Mouse (Mus musculus): ENCODE results near the gene Hist1h2bh. TPM values are rescaled to one million over a fixed set of nuclear protein-coding genes. Genes with fewer than 3 reads are reported as not detected.
A peak's percentile ranks its signal among the peaks of the same experiment; 100 is the strongest.

The Hist1h2bh gene
- polyA plus RNA-seq, 1 experiment from 2014 or later: 0.31 TPM

DNA sequence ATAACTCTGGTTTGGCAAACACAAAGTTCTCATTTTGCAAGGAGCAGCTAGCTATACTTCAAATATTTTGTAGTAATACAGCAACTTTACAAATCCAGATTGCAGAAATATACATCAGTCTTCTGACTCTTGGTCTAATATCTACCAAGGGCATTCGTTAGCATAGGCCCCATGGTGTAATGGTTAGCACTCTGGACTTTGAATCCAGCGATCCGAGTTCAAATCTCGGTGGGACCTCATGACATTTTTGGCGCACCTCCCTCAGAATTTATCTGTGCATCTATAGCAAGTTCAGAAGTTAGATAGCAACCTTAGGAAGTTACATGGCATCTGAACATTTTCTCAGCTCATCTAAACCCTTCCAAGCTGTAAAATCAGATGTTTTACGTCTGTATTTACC, 24.3 kb downstream of the Hist1h2bh start:
- no peak for ATAC-seq
- H3K9me3 ChIP-seq: no peaks in the 10 kb centered on the region
- no peak overlapping the region for H3K27ac ChIP-seq
- H3K27me3 ChIP-seq: no peaks in the 10 kb centered on the region
- H3K36me3 ChIP-seq: no peaks in the 10 kb centered on the region
- no peak overlapping the region for H3K9ac ChIP-seq (replicated peaks)
- peak overlapping the region; percentile 38 for H3K4me3 ChIP-seq (replicated peaks)
- WGBS: 0% methylated on average over 6 of the region's 6 CpGs
- peak overlapping the region; percentile 55 for H3K4me2 ChIP-seq (replicated peaks)
- peaks cover 9% of the 10 kb centered on the region for H3K4me1 ChIP-seq (replicated peaks)

DNA sequence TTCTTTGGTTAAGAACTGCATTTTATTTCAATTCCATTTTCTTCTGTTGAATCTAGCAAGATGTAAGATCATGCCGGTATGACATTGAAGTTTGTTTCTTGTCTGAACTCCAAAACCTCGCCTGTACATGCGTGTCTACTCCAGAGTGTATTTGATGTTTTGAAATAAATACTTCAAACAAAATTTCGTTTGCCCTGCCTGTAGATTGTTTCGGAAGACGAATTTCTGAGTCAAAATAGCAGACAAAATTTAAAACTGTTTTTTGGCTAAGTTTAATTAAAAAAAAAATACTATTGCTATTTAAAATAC, 24.9 kb downstream of the Hist1h2bh start:
- peak overlapping the region; percentile 69 for H3K4me2 ChIP-seq (replicated peaks)
- H3K4me3 ChIP-seq (replicated peaks): peak overlapping the region; percentile 51
- H3K36me3 ChIP-seq: no peaks in the 10 kb centered on the region
- H3K9ac ChIP-seq (replicated peaks): no peak overlapping the region
- H3K27ac ChIP-seq: no peak overlapping the region
- H3K27me3 ChIP-seq: no peaks in the 10 kb centered on the region
- under 1% methylated on average over 6 of the region's 6 CpGs for WGBS
- no peaks in the 10 kb centered on the region for H3K9me3 ChIP-seq
- peaks cover 9% of the 10 kb centered on the region for H3K4me1 ChIP-seq (replicated peaks)
- no peak for ATAC-seq

DNA sequence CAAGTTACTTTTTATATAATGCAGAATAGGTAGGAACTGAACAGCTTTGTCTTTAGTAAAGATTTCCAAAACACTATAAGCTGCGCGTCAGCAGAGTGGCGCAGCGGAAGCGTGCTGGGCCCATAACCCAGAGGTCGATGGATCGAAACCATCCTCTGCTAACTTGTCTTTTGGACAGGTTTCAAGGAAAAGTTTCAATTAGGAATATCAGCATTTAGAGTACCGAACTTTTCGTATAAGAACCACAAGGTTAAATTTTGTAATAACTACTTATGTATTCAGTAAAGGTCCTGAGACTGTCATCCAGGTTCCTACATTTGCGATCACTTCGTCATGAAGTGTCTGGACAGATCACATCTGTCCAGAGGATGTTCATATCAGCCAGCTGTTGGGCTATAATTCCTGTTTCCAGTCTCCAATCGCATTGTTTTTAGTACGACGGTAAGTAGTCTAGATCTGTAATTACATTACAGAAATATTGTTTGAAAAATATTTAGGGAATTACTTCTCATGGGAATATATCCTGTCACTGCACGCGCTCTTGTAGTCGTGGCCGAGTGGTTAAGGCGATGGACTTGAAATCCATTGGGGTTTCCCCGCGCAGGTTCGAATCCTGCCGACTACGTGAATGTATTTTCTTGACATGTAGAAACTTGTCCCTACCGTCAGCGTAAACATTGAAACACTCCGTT, 25.4 kb downstream of the Hist1h2bh start:
- H3K9ac ChIP-seq (replicated peaks): no peak overlapping the region
- WGBS: under 1% methylated on average over 27 of the region's 27 CpGs
- H3K27me3 ChIP-seq: no peaks in the 10 kb centered on the region
- H3K27ac ChIP-seq: no peak overlapping the region; the same call in 1 of the 2 replicates
- no peaks in the 10 kb centered on the region for H3K36me3 ChIP-seq
- peaks cover 9% of the 10 kb centered on the region for H3K4me1 ChIP-seq (replicated peaks)
- H3K9me3 ChIP-seq: no peaks in the 10 kb centered on the region
- peak; percentile 89 for ATAC-seq
- H3K4me3 ChIP-seq (replicated peaks): peak overlapping the region; percentile 51
- H3K4me2 ChIP-seq (replicated peaks): peak overlapping the region; percentile 69

DNA sequence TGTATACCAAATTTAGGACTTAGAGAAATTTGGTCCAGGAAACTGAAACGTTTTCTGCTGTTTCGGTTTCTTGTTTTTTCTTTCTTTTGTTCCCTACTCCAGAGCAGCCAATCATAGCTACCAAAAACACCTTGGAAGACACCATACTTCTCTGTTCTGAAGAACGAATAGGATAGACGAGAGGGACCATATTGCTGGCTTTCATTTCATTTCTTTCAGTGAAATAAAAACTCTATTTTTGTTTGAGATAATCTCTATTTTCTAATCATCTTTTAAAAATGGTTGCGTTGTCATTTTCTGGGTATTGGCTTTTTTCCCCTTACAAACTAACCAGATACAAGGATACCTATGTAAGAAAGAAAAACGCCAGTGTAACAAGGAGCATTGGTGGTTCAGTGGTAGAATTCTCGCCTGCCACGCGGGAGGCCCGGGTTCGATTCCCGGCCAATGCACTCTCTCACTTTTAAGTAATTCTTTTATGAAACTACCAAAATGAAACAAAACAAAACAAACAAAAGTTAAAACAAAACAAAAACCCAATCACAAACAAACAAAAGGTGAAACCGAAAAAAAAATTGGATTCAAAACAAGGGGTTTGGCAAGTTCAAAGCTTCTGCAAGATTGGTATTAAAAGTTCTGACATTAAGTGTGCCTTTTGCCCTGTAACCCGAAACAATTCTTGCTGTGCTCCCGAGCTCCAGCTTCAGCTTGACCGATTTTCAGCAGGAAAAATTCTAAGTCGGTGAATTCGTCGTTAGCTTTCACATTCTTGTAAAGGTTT, 26.2 kb downstream of the Hist1h2bh start:
- H3K27ac ChIP-seq: no peak overlapping the region; the same call in 1 of the 2 replicates
- H3K27me3 ChIP-seq: no peaks in the 10 kb centered on the region
- no peak overlapping the region; the same call in 1 of the 2 replicates for H3K9ac ChIP-seq (replicated peaks)

DNA sequence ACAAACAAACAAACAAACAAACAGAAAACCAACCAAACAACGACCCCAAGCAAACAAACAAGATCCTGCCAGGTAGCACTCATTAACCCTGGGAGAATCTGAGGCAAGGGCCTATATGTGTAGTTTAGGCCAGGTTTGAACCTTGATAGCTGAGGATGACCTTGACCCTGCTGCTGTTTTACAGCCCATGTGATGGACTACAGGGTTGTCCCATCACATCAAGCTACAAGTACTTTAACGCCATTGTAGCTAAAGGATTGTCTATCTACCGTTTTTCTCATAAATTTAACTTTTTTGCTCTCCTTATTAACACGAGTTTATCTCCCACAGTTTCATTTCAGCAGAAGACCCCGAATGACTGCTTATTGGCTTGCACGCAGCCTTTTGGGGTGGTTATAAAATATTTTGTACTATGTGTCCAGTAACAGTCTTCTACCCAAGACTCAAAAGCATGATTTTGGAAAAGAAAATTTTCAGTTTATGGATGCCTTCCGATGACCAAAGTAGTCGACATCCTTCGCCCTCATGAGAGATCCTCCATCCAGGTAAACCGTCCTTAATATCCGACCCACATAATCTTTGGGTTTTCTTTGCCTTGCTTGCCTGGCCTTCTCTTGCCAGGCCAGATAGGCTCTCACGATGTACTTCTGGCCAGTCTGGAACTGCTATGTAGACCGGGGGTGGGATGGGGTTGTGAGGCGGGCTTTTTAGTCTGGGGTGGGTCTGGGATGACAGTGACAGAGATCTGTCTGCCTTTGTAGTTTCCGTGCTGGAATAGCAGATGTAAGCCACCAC, 27.2 kb downstream of the Hist1h2bh start:
- Histone ChIP-seq H3K27ac (no peak overlapping the region), H3K4me2 (replicated peaks) (peak overlapping the region; percentile 56), H3K36me3 (no peaks in the 10 kb centered on the region), H3K27me3 (no peaks in the 10 kb centered on the region), H3K9me3 (no peaks in the 10 kb centered on the region), H3K4me3 (replicated peaks) (peak overlapping the region; percentile 51), H3K9ac (replicated peaks) (peak overlapping the region; percentile 45; the same call in 1 of the 2 replicates), H3K4me1 (replicated peaks) (peaks cover 9% of the 10 kb centered on the region)
- ATAC-seq: no peak
- WGBS: 54% methylated on average over 15 of the region's 15 CpGs

More for the DNA sequence above, 26.2 kb downstream of the Hist1h2bh start:
- Histone ChIP-seq H3K4me3 (replicated peaks) (peak overlapping the region; percentile 51), H3K4me1 (replicated peaks) (peaks cover 9% of the 10 kb centered on the region), H3K9me3 (no peaks in the 10 kb centered on the region), H3K36me3 (no peaks in the 10 kb centered on the region), H3K4me2 (replicated peaks) (peak overlapping the region; percentile 69)
- ATAC-seq: peak; percentile 53; the same call in 1 of the 2 replicates
- under 1% methylated on average over 19 of the region's 19 CpGs for WGBS

DNA sequence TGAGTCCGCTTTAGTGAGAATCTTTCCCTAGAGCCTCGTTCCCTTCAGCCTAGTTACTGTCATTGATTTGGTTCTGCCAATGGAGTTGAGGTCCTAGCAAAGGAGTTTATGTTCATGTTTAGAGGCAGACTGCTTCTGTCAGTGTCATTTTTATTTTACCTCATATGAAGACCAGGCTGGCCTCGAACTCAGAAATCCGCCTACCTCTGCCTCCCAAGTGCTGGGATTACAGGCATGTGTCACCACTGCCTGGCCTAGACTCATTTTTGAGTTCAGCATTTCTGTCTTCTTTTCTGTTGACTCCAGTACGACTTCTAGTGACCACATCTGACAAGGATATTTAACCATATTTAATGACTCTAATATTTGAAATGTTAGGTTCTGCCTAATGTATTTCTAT, 27.9 kb downstream of the Hist1h2bh start:
- H3K9me3 ChIP-seq: no peaks in the 10 kb centered on the region
- H3K4me2 ChIP-seq (replicated peaks): no peak overlapping the region
- no peak overlapping the region for H3K9ac ChIP-seq (replicated peaks)
- no peaks in the 10 kb centered on the region for H3K27me3 ChIP-seq
- ATAC-seq: no peak
- no peak overlapping the region for H3K4me3 ChIP-seq (replicated peaks)
- WGBS: 79% methylated on average over 5 of the region's 5 CpGs
- H3K27ac ChIP-seq: no peak overlapping the region
- H3K36me3 ChIP-seq: no peaks in the 10 kb centered on the region
- H3K4me1 ChIP-seq (replicated peaks): peaks cover 9% of the 10 kb centered on the region

DNA sequence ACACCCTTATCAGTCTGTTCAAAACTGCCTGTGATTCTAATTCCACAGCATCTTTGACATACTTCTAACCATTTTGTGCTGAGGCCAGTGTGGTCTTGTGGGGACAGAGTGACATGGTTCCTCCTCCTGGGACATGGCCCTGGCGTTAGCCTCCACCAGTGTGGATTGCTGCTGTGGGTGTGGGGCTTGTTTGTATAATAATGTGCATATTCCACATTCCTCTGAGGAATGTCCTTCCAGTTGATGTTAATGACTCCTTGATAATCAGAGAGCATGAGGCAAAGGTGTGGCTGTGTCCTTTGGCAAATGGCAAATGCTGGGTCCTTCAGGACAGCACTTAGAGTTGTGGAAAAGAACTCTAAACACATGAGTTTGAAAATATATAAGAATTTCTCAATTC, 29.7 kb downstream of the Hist1h2bh start:
- H3K4me3 ChIP-seq (replicated peaks): no peak overlapping the region
- H3K9ac ChIP-seq (replicated peaks): no peak overlapping the region
- WGBS: 95% methylated on average over 1 of the region's 1 CpGs
- no peaks in the 10 kb centered on the region for H3K27me3 ChIP-seq
- peaks cover 5% of the 10 kb centered on the region for H3K4me1 ChIP-seq (replicated peaks)
- no peak overlapping the region for H3K27ac ChIP-seq
- H3K9me3 ChIP-seq: no peaks in the 10 kb centered on the region
- no peak overlapping the region for H3K4me2 ChIP-seq (replicated peaks)
- H3K36me3 ChIP-seq: no peaks in the 10 kb centered on the region
- ATAC-seq: no peak

DNA sequence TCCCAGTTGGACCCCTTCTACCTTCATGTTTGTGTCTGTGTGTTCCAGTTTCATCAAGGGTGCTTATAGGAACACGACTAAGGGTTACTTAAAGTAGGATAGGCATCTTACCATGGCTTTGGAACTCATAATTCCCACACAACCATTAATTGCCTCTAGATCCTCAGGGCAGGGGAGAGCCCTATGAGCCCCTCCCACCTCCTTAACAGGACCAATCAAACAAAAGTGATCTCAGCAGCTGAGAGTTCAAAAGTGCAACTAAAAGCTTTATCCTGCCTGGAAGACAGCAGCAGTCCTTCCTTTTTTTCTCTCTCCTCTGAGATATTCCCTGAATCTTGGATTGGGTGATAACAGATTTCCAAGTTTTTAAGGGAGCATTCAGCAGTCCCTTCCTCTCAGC, 33.1 kb downstream of the Hist1h2bh start:
- WGBS: 47% methylated on average over 1 of the region's 1 CpGs
- Histone ChIP-seq H3K4me2 (replicated peaks) (no peak overlapping the region), H3K36me3 (no peaks in the 10 kb centered on the region), H3K9me3 (no peaks in the 10 kb centered on the region), H3K27me3 (peaks cover 12% of the 10 kb centered on the region; the same call in 1 of the 2 replicates), H3K4me3 (replicated peaks) (no peak overlapping the region), H3K27ac (no peak overlapping the region), H3K9ac (replicated peaks) (no peak overlapping the region), H3K4me1 (replicated peaks) (peaks cover 9% of the 10 kb centered on the region)
- ATAC-seq: no peak

DNA sequence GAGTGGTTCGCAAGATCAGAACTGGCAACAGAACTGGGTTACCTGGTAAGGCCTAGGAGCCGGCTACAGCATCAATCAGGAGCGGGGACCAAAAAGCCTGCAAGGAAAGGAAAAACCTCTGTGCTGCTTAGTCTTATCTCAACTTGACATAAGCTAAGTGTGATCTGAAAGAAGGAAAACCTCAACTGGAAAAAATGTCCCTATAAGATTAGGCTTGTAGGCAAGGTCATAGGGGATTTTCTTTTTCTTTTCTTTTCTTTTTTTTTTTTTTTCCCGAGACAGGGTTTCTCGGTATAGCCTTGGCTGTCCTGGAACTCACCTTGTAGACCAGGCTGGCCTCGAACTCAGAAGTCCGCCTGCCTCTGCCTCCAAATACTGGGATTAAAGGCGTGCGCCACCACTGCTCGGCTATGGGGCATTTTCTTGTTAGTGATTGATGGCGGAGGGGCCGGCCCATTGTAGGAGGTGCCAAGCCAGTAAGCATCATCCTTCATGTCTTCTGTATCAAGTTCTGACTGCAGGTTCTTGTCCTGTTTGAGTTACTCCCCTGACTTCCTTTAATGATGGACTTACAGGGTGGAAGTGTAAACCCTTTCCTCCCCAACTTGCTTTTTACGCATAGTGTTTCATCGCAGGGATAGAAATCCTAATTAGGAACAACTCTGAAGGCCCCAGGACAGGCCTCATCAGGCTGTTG, 36.2 kb downstream of the Hist1h2bh start:
- no peaks in the 10 kb centered on the region for H3K36me3 ChIP-seq
- H3K9ac ChIP-seq (replicated peaks): no peak overlapping the region
- peaks cover 12% of the 10 kb centered on the region for H3K4me1 ChIP-seq (replicated peaks)
- no peak overlapping the region for H3K4me2 ChIP-seq (replicated peaks)
- no peak overlapping the region for H3K27ac ChIP-seq
- H3K27me3 ChIP-seq: peaks cover 14% of the 10 kb centered on the region; the same call in 1 of the 2 replicates
- WGBS: 15% methylated on average over 14 of the region's 14 CpGs
- no peaks in the 10 kb centered on the region for H3K9me3 ChIP-seq
- ATAC-seq: no peak
- H3K4me3 ChIP-seq (replicated peaks): no peak overlapping the region

DNA sequence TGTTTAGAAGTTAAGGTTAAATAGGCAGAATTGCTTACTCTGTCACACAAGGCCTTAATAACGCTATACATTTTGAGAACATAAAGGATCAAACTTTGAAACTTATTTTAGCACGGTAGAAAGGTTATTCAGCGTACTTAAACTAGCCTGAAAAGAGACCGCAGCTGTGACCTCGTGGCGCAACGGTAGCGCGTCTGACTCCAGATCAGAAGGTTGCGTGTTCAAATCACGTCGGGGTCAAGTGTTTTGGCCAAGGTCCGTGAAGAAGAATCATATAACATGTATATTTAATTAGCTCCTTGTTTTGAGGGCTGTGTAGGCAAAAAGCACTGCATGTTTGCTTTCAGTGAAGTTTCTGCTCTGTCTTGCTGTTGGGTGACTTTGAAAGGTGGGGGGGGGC, 36.8 kb downstream of the Hist1h2bh start:
- Histone ChIP-seq H3K9ac (replicated peaks) (no peak overlapping the region), H3K9me3 (no peaks in the 10 kb centered on the region), H3K4me2 (replicated peaks) (peak overlapping the region; percentile 41), H3K27me3 (peaks cover 20% of the 10 kb centered on the region), H3K27ac (no peak overlapping the region), H3K36me3 (no peaks in the 10 kb centered on the region), H3K4me3 (replicated peaks) (no peak overlapping the region; the same call in 1 of the 2 replicates), H3K4me1 (replicated peaks) (peaks cover 12% of the 10 kb centered on the region)
- 3% methylated on average over 13 of the region's 13 CpGs for WGBS
- ATAC-seq: no peak

DNA sequence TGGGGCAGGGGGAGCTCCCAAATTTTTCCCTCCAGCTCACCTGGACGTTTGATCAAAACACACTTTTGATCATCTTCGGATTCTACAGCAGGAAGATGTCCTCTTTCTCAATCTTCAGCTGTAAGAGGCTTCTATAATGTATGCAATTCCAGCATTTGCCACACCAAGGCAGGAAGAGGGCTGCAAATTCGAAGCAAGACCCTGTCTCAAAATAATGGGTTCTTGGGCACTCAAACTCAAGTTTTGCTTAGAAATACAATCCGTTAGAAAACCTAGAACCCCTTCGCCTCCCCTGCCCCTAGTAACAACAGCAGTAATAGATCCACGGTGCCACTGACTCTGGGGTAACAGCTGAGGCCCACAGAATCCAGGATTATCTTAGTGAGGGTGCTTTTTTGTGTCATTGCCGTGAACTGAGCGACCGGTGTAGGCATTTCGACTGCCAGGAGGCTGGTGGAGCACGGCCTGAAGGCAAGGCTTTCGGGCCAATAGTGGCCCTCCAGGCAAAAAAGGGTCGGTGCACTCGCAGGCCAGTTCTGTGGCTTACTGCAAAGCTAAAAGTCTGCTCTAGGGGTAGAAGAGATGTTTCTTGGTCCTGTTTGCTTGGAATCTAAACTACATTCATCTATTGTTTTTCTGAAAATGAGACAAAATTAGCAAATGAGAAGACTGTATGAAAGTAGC, 37.4 kb downstream of the Hist1h2bh start:
- Histone ChIP-seq H3K27me3 (peaks cover 20% of the 10 kb centered on the region), H3K4me3 (replicated peaks) (peak overlapping the region; percentile 24), H3K9me3 (no peaks in the 10 kb centered on the region), H3K27ac (no peak overlapping the region), H3K36me3 (no peaks in the 10 kb centered on the region), H3K4me2 (replicated peaks) (peak overlapping the region; percentile 41), H3K9ac (replicated peaks) (no peak overlapping the region; the same call in 1 of the 2 replicates), H3K4me1 (replicated peaks) (peaks cover 12% of the 10 kb centered on the region)
- 6% methylated on average over 14 of the region's 14 CpGs for WGBS
- 0 out of 2 replicates have a peak, but pooled peaks have one; percentile 48 for ATAC-seq
